Mouse (Mus musculus) hindbrain, embryonic 11.5 days (tissue): Measurements from ENCODE around the gene Phlpp2. TPM values are rescaled to one million over a fixed set of nuclear protein-coding genes. Genes with fewer than 3 reads are reported as not detected.
"Not testable (repeated sequence)": the region's sequence is repeated elsewhere in the genome, so short reads cannot be mapped to it uniquely, and the experiment has no call there.

Experiments
- ATAC-seq: fragments of 200-750 bp; cut with Nextera tagmentation; 2 replicates; pipeline ENCODE4 v1.8.0; 2017; ENCODE audit warnings: mild to moderate bottlenecking, moderate TSS enrichment, moderate library complexity; ENCODE audit not compliant: low FRiP score
- DNase-seq: peaks from one replicate; pipeline ENCODE4 v3.0.0-alpha.2; 2015; ENCODE audit warnings: low spot score
- H3K27ac ChIP-seq: fragments of 300-500 bp; sonication (generic); 2 replicates; pipeline ENCODE4 v1.5.1; 2014; ENCODE audit warnings: mild to moderate bottlenecking, low read depth, low read length
- H3K27me3 ChIP-seq: fragments of 300-500 bp; sonication (generic); 2 replicates; pipeline ENCODE4 v1.6.1; 2014; ENCODE audit warnings: mild to moderate bottlenecking, low read length, moderate library complexity, mixed read lengths; ENCODE audit not compliant: control insufficient read depth, insufficient read depth
- H3K36me3 ChIP-seq: fragments of 300-500 bp; sonication (generic); 2 replicates; pipeline ENCODE4 v1.6.1; 2014; ENCODE audit warnings: mild to moderate bottlenecking, low read length, moderate library complexity, mixed read lengths; ENCODE audit not compliant: control insufficient read depth, insufficient read depth
- H3K4me1 ChIP-seq: fragments of 300-500 bp; sonication (generic); replicated peaks from 2 replicates; pipeline ENCODE4 v1.6.1; 2014; ENCODE audit warnings: low read length, mixed read lengths; ENCODE audit not compliant: control insufficient read depth, insufficient read depth
- H3K4me2 ChIP-seq: fragments of 300-500 bp; sonication (generic); replicated peaks from 2 replicates; pipeline ENCODE4 v1.6.1; 2014; ENCODE audit warnings: mild to moderate bottlenecking, low read depth, low read length
- H3K4me3 ChIP-seq: fragments of 300-500 bp; sonication (generic); 2 replicates; pipeline ENCODE4 v1.5.1; 2014; ENCODE audit warnings: low read depth, low read length
- H3K9ac ChIP-seq: fragments of 300-500 bp; sonication (generic); 2 replicates; pipeline ENCODE4 v1.6.1; 2014; ENCODE audit warnings: low read depth, low read length
- H3K9me3 ChIP-seq: fragments of 300-500 bp; sonication (generic); 2 replicates; pipeline ENCODE4 v1.6.1; 2016; ENCODE audit warnings: low read length; ENCODE audit not compliant: control insufficient read depth
- WGBS: fragments of 180-500 bp; shearing (Covaris S2); extraction: QIAGEN DNeasy Blood & Tissue Kit; methylation state at CpG from one replicate; pipeline ENCODE4 v1.1.7; 2014; 5-methylcytosine and 5-hydroxymethylcytosine counted together
- polyA plus RNA-seq: library from polyadenylated mRNA; unstranded; fragments of >200 nt; fragmentation: Nextera tagmentation; extraction: Ambion mirVana; gene quantifications from 2 replicates; pipeline ENCODE4 v1.2.1, GENCODE M21; 2014

The Phlpp2 gene
- polyA plus RNA-seq, 1 experiment from 2014 or later = 5.1 TPM

DNA sequence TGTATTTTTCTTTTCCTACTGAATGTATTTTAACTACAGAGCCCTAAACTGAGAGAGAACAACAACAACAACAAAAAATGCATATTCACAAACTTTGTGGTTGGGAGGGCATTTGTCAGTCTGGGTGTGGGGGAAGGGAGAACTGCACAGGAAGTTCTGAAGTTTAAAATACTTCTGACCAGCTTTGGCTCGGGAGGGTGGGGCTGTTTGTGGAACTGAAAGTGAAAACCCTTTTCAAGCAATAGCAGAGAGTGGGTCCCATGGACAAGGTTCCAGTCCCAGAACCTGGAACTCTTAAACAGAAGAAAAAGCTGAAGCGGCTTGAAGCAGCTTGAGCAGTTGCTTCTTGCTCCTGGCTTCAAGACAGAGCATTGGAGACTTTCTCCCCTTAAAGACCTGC, 4.9 kb upstream of the Phlpp2 start:
- Histone ChIP-seq H3K27me3 (no peaks in the 10 kb centered on the region), H3K9me3 (no peaks in the 10 kb centered on the region), H3K4me2 (no peak overlapping the region), H3K9ac (no peak overlapping the region), H3K4me3 (no peak overlapping the region), H3K36me3 (0 out of 2 replicates have a peak, but pooled peaks cover 2% of the 10 kb centered on the region), H3K4me1 (no peaks in the 10 kb centered on the region), H3K27ac (no peak overlapping the region)
- no peak for DNase-seq
- 97% methylated on average over 2 of the region's 2 CpGs for WGBS
- no peak for ATAC-seq

DNA sequence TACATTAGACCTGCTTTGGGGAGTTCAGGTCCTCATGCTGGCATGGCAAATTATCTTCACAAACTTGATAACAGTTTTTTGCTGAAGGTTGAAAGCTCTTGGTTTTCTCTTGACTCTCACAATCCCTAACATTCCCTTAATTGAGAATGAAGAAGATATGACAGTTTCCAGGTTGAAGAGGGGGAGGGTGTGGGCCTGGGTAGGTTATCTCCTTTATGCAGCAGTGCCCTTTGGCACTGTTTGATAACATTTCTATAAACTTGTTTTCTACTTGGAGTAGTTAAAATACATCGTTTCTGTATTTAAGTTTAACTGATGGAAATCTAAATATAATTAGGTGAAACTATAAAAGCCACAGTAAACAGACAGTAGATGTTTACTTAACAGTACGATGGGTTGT, 3.5 kb upstream of the Phlpp2 start:
- ATAC-seq = no peak
- no peak overlapping the region for H3K4me3 ChIP-seq
- H3K27ac ChIP-seq = no peak overlapping the region
- no peaks in the 10 kb centered on the region for H3K27me3 ChIP-seq
- 91% methylated on average over 2 of the region's 2 CpGs for WGBS
- H3K9ac ChIP-seq = no peak overlapping the region
- H3K9me3 ChIP-seq = no peaks in the 10 kb centered on the region
- 0 out of 2 replicates have a peak, but pooled peaks cover 2% of the 10 kb centered on the region for H3K36me3 ChIP-seq
- H3K4me2 ChIP-seq = no peak overlapping the region
- no peaks in the 10 kb centered on the region for H3K4me1 ChIP-seq
- no peak for DNase-seq

DNA sequence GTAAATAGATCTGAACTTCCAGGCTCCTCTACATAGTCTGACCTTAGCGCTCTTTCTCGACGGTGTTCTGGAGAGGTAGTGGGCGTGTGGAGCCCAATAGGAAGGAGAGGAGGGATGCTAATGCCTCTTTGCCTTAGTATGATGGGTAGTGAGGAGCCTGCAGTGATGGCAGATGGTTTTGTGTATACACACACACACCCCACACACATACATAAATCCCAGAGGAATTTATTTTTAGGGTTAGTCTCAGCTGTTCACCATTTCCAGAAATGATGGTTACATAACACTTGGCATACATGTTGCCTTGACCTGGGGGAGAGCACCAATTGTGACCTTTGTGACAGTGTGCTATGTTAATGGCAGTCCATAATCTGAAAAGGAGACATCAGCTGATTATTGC, 2.8 kb upstream of the Phlpp2 start:
- H3K9ac ChIP-seq = no peak overlapping the region
- 77% methylated on average over 4 of the region's 4 CpGs for WGBS
- no peak for ATAC-seq

DNA sequence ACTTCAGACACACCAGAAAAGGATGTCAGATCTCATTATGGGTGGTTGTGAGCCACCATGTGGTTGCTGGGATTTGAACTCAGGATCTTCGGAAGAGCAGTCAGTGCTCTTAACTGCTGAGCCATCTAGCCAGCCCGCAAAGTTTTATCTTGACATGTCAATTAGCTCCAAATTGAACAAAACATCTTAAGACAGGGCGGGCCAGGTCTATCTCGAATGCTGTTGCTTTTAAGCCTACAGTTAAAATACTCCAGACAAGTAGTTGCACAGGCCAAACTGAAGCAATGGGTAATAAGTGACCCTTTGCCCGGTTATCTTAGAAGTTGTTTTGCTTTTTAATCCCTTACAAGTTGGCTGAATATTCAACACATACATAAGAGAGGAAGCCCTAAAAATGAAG, 1.7 kb upstream of the Phlpp2 start:
- WGBS = 94% methylated on average over 5 of the region's 5 CpGs
- Histone ChIP-seq H3K27ac (no peak overlapping the region), H3K4me3 (no peak overlapping the region), H3K27me3 (no peaks in the 10 kb centered on the region), H3K36me3 (0 out of 2 replicates have a peak, but pooled peaks cover 2% of the 10 kb centered on the region), H3K9ac (no peak overlapping the region), H3K9me3 (no peaks in the 10 kb centered on the region), H3K4me2 (no peak overlapping the region), H3K4me1 (no peaks in the 10 kb centered on the region)
- DNase-seq = no peak
- no peak for ATAC-seq

More for the DNA sequence above, 2.8 kb upstream of the Phlpp2 start:
- Histone ChIP-seq H3K27me3 (no peaks in the 10 kb centered on the region), H3K9me3 (no peaks in the 10 kb centered on the region), H3K36me3 (0 out of 2 replicates have a peak, but pooled peaks cover 2% of the 10 kb centered on the region), H3K4me3 (no peak overlapping the region), H3K4me2 (no peak overlapping the region), H3K4me1 (no peaks in the 10 kb centered on the region), H3K27ac (no peak overlapping the region)
- DNase-seq = no peak

DNA sequence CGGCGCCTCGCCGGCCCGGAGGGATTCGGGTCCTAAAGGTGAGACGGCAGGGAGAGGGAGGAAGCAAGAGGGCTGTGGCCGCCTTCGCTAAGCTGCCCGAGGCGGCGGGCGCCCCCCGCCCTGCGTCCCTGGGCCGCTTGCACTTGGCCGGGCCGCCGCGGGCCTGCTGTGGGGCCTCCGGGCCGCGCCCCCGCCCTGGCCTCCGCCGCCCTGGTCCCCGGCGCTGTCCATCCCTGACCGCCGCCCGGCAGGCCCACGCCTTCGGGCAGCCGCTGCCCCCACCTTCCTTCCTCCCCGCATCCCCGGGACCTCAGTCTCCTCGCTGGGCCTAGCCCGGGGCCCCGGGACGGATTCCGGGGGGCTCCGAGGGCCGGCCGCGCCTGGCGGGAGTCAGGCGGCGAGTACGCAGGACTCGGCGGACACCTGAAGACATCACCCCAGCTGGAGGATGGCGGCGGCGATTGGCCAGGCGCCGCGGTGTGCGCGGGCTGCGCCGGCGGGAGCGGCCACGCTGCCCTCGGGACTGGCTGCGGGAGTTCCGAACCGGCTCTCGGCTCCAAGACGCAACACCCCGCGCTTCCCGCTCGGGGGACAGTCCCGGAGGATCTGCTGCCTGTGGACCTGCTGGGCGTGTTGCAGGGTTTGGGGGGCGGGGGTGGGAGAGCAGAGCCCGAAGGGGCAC, 479 bp downstream of the Phlpp2 start:
- peak overlapping the region; percentile 64 for H3K27ac ChIP-seq
- peak; percentile 71 for DNase-seq
- no peaks in the 10 kb centered on the region for H3K27me3 ChIP-seq
- peak; percentile 89 for ATAC-seq
- H3K9me3 ChIP-seq = no peaks in the 10 kb centered on the region
- whole genome bisulfite sequencing = under 1% methylated on average over 58 of the region's 78 CpGs
- peak overlapping the region; percentile 65 for H3K4me2 ChIP-seq
- H3K9ac ChIP-seq = peak overlapping the region; percentile 83
- H3K4me3 ChIP-seq = peak overlapping the region; percentile 89
- H3K36me3 ChIP-seq = no peaks in the 10 kb centered on the region
- no peaks in the 10 kb centered on the region for H3K4me1 ChIP-seq

DNA sequence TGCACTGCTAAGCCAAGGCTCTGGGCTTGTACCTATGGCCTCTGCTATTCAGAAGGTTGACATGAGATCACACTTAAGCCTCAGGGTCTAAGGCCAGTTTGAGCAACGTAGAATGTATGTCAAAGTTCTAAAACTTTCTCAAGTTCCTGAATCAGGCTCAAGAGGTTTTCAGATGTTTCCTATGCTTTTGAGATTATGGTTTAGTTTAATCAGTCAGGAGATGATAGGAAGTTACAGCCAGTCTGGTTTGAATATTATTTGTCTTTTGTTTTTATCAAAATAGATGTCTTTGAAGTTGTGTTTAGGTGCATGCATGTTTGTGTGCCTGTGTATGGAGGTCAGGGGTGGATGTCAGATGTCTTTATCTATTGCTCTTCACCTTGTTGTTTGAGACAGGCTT, 2.7 kb downstream of the Phlpp2 start:
- Histone ChIP-seq H3K36me3 (no peaks in the 10 kb centered on the region), H3K4me3 (no peak overlapping the region), H3K4me2 (no peak overlapping the region), H3K27me3 (no peaks in the 10 kb centered on the region), H3K9me3 (no peaks in the 10 kb centered on the region), H3K4me1 (no peaks in the 10 kb centered on the region), H3K9ac (no peak overlapping the region), H3K27ac (no peak overlapping the region)
- DNase-seq = no peak
- no peak for ATAC-seq
- 84% methylated on average over 1 of the region's 1 CpGs for WGBS

DNA sequence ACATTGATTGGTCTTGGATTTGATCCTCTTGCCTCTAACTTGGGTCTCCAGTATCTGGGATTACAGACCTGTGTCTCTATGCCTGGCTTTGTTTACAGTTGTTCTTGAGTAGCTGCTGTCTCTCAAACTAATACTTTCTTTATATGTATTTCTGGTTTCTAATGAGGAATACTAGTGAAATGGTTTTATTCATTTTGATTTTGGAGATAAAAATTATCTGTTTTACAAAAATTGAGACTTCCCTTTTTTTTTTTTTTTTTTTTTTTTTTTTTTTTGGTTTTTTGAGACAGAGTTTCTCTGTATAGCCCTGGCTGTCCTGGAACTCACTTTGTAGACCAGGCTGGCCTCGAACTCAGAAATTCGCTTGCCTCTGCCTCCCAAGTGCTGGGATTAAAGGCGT, 5.5 kb downstream of the Phlpp2 start:
- H3K27me3 ChIP-seq, H3K36me3 ChIP-seq, ATAC-seq, DNase-seq, H3K4me3 ChIP-seq, H3K27ac ChIP-seq, H3K4me2 ChIP-seq, H3K9ac ChIP-seq, H3K4me1 ChIP-seq, H3K9me3 ChIP-seq: not testable (repeated sequence)
- 95% methylated on average over 3 of the region's 3 CpGs for WGBS

DNA sequence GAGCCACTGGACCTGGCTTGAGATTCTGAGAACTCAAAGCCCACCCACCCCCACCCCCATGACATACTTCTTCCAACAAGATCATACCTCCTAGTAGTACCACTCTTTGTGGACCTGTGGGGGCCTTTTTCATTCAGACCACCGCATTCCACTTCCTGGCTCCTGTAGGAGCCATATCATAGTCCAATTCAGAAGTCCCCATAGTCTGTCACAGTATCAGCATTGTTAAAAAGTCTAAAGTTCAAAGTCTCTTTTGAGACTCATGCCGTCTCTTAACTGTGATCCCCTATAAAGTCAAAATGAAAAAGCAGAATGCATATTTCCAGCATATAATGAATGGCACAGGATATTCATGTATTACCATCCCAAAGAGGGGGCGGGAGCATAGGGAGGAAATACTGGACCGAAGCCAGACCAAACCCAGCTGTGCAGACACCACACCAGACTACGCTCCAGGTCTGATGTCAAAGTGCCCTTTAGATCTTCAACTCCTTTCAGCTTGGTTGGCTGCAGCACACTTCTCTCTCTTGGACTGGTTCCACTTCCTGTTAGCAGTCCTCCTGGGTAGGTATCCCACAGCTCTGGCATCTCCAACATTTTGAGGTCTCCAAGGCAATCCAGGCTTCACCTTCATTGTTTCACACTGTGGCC, 11.8 kb downstream of the Phlpp2 start:
- WGBS = 96% methylated on average over 5 of the region's 5 CpGs
- no peak for DNase-seq
- Histone ChIP-seq H3K4me2 (no peak overlapping the region), H3K4me1 (no peaks in the 10 kb centered on the region), H3K27me3 (no peaks in the 10 kb centered on the region), H3K4me3 (no peak overlapping the region), H3K36me3 (no peaks in the 10 kb centered on the region), H3K27ac (no peak overlapping the region), H3K9ac (no peak overlapping the region), H3K9me3 (no peaks in the 10 kb centered on the region)
- no peak for ATAC-seq

DNA sequence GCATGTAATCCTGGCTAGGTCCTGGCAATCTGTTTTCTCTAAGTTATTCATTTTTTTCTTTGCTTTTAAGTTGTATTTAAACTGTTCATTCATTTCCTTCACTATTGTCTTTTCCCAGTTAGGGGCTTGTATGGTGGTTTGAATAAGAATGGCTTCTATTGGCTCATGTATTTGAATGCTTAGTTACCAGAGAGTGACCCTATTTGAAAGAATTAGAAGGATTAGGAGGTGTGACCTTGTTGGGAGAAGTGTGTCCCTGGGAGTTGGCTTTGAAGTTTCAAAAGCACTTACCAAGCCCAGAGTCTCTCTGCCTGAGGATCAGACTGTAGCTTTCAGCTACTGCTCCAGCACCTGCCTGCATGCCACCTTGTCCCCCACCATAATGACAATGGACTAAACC, 17.0 kb downstream of the Phlpp2 start:
- H3K9ac ChIP-seq = no peak overlapping the region
- H3K4me2 ChIP-seq = no peak overlapping the region
- no peaks in the 10 kb centered on the region for H3K9me3 ChIP-seq
- no peaks in the 10 kb centered on the region for H3K27me3 ChIP-seq
- no peaks in the 10 kb centered on the region for H3K36me3 ChIP-seq
- H3K4me1 ChIP-seq = no peaks in the 10 kb centered on the region
- no peak overlapping the region for H3K4me3 ChIP-seq
- ATAC-seq (no peak), DNase-seq (no peak)
- H3K27ac ChIP-seq = no peak overlapping the region
